Mouse (Mus musculus) CH12.LX (cell line): ENCODE results near the gene Fhl1. TPM values are rescaled to one million over a fixed set of nuclear protein-coding genes. Genes with fewer than 3 reads are reported as not detected.

ENCODE experiments used
- DNase-seq: peaks from one replicate; pipeline ENCODE4 v3.0.0-alpha.2; 2013; ENCODE audit errors: extremely low read depth
- H3K27ac ChIP-seq: 2 replicates; pipeline ENCODE4 v1.5.1; 2012; ENCODE audit warnings: low read depth, mild to moderate bottlenecking, control low read depth, moderate library complexity; ENCODE audit not compliant: insufficient read depth
- H3K27me3 ChIP-seq: replicated peaks from 2 replicates; pipeline ENCODE3; 2012; ENCODE audit warnings: inconsistent platforms
- H3K36me3 ChIP-seq, 2 experiments: replicated peaks in 1 of 2; 2 replicates each; pipeline versions ENCODE3 to v1.6.1; 2012; ENCODE audit warnings: inconsistent platforms in 1 of 2, low read length in 1 of 2, mild to moderate bottlenecking in 1 of 2, mixed read lengths in 1 of 2, moderate library complexity in 1 of 2; ENCODE audit not compliant: control insufficient read depth in 1 of 2, insufficient read depth in 1 of 2
- H3K4me1 ChIP-seq, 2 experiments: 2 replicates each; pipeline ENCODE4 v1.6.1; 2012; ENCODE audit warnings: inconsistent platforms in 1 of 2, moderate library complexity in 1 of 2; ENCODE audit not compliant: insufficient read depth in 2 of 2, control insufficient read depth in 1 of 2
- H3K4me2 ChIP-seq: 2 replicates; pipeline ENCODE4 v1.6.1; 2012; ENCODE audit warnings: low read depth, mild to moderate bottlenecking, control low read depth; ENCODE audit not compliant: poor library complexity, insufficient read depth, severe bottlenecking
- H3K4me3 ChIP-seq, 3 experiments: fragments of 150-350 bp in 1 of 3; sonication (generic) in 1 of 3; replicated peaks in 1 of 3; 2 replicates each; pipeline versions ENCODE3 to v1.5.1; 2011 to 2012; ENCODE audit warnings: low read depth in 2 of 3, low read length in 2 of 3, mild to moderate bottlenecking in 2 of 3, moderate library complexity in 2 of 3, control low read depth in 1 of 3, improper control_type of control experiment in 1 of 3, inconsistent platforms in 1 of 3, mixed read lengths in 1 of 3; ENCODE audit not compliant: poor library complexity in 1 of 3
- H3K79me2 ChIP-seq: replicated peaks from 2 replicates; pipeline ENCODE4 v1.6.1; 2012; ENCODE audit warnings: mild to moderate bottlenecking, moderate library complexity; ENCODE audit not compliant: control insufficient read depth, poor library complexity, insufficient read depth, severe bottlenecking; ENCODE audit errors: extremely low read depth
- H3K9ac ChIP-seq: 2 replicates; pipeline ENCODE4 v1.6.1; 2012; ENCODE audit warnings: low read depth, mild to moderate bottlenecking, control low read depth, moderate library complexity; ENCODE audit not compliant: insufficient read depth
- H3K9me3 ChIP-seq: replicated peaks from 2 replicates; pipeline ENCODE3; 2012; ENCODE audit warnings: low read length, inconsistent platforms, mixed read lengths
- BHLHE40 ChIP-seq: IDR thresholded peaks from 2 replicates; pipeline ENCODE4 v1.6.1; 2011; ENCODE audit warnings: mild to moderate bottlenecking, low read depth, low read length, improper control_type of control experiment
- CHD1 ChIP-seq: IDR thresholded peaks from 2 replicates; pipeline ENCODE4 v1.6.1; 2012; ENCODE audit warnings: low read depth, low read length, improper control_type of control experiment, inconsistent platforms
- ETS1 ChIP-seq: conservative IDR thresholded peaks from 2 replicates; pipeline ENCODE4 v1.6.1; 2012; ENCODE audit warnings: low read depth, mild to moderate bottlenecking, inconsistent platforms, low read length, improper control_type of control experiment, moderate library complexity
- GABPA ChIP-seq: IDR thresholded peaks from 2 replicates; pipeline ENCODE4 v1.6.1; 2012; ENCODE audit warnings: low read depth, low read length, improper control_type of control experiment, inconsistent platforms; ENCODE audit not compliant: insufficient replicate concordance
- HCFC1 ChIP-seq: IDR thresholded peaks from 2 replicates; pipeline ENCODE4 v1.6.1; 2012; ENCODE audit warnings: low read depth, mild to moderate bottlenecking, inconsistent platforms, low read length, improper control_type of control experiment
- IRF4 ChIP-seq: IDR thresholded peaks from 2 replicates; pipeline ENCODE4 v1.6.1; 2014; ENCODE audit warnings: low read depth, mild to moderate bottlenecking, inconsistent platforms, low read length, improper control_type of control experiment
- JUN ChIP-seq: IDR thresholded peaks from 2 replicates; pipeline ENCODE4 v1.6.1; 2011; ENCODE audit warnings: low read depth, mild to moderate bottlenecking, low read length, improper control_type of control experiment, moderate library complexity; ENCODE audit not compliant: insufficient read depth
- MAFK ChIP-seq: IDR thresholded peaks from 2 replicates; pipeline ENCODE4 v1.6.1; 2011; ENCODE audit warnings: low read length, improper control_type of control experiment; ENCODE audit not compliant: insufficient replicate concordance
- MEF2A ChIP-seq: IDR thresholded peaks from 2 replicates; pipeline ENCODE4 v1.6.1; 2014; ENCODE audit warnings: low read depth, mild to moderate bottlenecking, inconsistent platforms, low read length, improper control_type of control experiment, borderline replicate concordance
- MYC ChIP-seq: IDR thresholded peaks from 2 replicates; pipeline ENCODE4 v1.6.1; 2011; ENCODE audit warnings: low read depth, mild to moderate bottlenecking, improper control_type of control experiment, low read length
- NRF1 ChIP-seq: IDR thresholded peaks from 2 replicates; pipeline ENCODE4 v1.6.1; 2014; ENCODE audit warnings: low read depth, mild to moderate bottlenecking, inconsistent platforms, low read length, improper control_type of control experiment, moderate library complexity
- PAX5 ChIP-seq: IDR thresholded peaks from 2 replicates; pipeline ENCODE4 v1.6.1; 2012; ENCODE audit warnings: low read length, inconsistent platforms, mixed read lengths
- RCOR1 ChIP-seq: conservative IDR thresholded peaks from 2 replicates; pipeline ENCODE4 v1.6.1; 2012; ENCODE audit warnings: low read depth, mild to moderate bottlenecking, inconsistent platforms, low read length, improper control_type of control experiment
- SIN3A ChIP-seq: IDR thresholded peaks from 2 replicates; pipeline ENCODE4 v1.6.1; 2012; ENCODE audit warnings: low read length, improper control_type of control experiment, inconsistent platforms
- TBP ChIP-seq: conservative IDR thresholded peaks from 2 replicates; pipeline ENCODE4 v1.6.1; 2011; ENCODE audit warnings: low read depth, low read length, improper control_type of control experiment
- UBTF ChIP-seq: IDR thresholded peaks from 2 replicates; pipeline ENCODE4 v1.6.1; 2012; ENCODE audit warnings: low read depth, mild to moderate bottlenecking, inconsistent platforms, low read length, improper control_type of control experiment, moderate library complexity
- USF2 ChIP-seq: conservative IDR thresholded peaks from 2 replicates; pipeline ENCODE4 v1.6.1; 2011; ENCODE audit warnings: low read depth, low read length, improper control_type of control experiment
- ZC3H11A ChIP-seq: IDR thresholded peaks from 2 replicates; pipeline ENCODE4 v1.6.1; 2012; ENCODE audit warnings: low read depth, mild to moderate bottlenecking, inconsistent platforms, low read length, improper control_type of control experiment
- ZKSCAN1 ChIP-seq: IDR thresholded peaks from 2 replicates; pipeline ENCODE4 v1.6.1; 2012; ENCODE audit warnings: low read depth, inconsistent platforms, low read length, improper control_type of control experiment, borderline replicate concordance
- ZMIZ1 ChIP-seq: IDR thresholded peaks from 2 replicates; pipeline ENCODE4 v1.6.1; 2012; ENCODE audit warnings: low read depth, mild to moderate bottlenecking, inconsistent platforms, low read length, improper control_type of control experiment
- dilution Hi-C: fragments of 300-500 bp; cut with MboI; formaldehyde crosslinking; loops from 2 replicates; pipeline ENCODE4 v1.14.3; 2020; ENCODE audit warnings: low sequenced_read_pairs; ENCODE audit not compliant: extremely low pct_unique_long_range_greater_than_20kb, extremely low pct_ligation_motif_present
- in situ Hi-C: fragments of 300-500 bp; cut with MboI; formaldehyde crosslinking; loops from 3 replicates; pipeline ENCODE4 v1.14.3; 2019; ENCODE audit warnings: low sequenced_read_pairs, low pct_ligation_motif_present, low pct_unique_long_range_greater_than_20kb, mixed read lengths
- polyA plus RNA-seq: library from polyadenylated mRNA; unstranded; fragments of >175 nt; gene quantifications from 2 replicates; pipeline ENCODE4 v1.2.1, GENCODE M21; 2012; ENCODE audit warnings: low read depth; ENCODE audit not compliant: insufficient read length
- total RNA-seq, 2 experiments: library from RNA; depleted of rRNA; stranded (reverse); fragments of 300-350 nt in 1 of 2; fragments of >200 nt in 1 of 2; gene quantifications; 2 replicates each; pipeline ENCODE4 v1.2.3; 2012 to 2014

Gene Fhl1
- total RNA-seq (2012; rRNA removed) (not detected in 2 replicates), total RNA-seq (2014; rRNA removed) (not detected in 2 replicates), polyA plus RNA-seq (not detected in 2 replicates)

GRCm38 (mm10) chrX:56731306-56732201 is at the start of gene Fhl1:
Gene Fhl1, plus strand, starts transcription at chrX:56731787.
- no peak for DNase-seq
- H3K9me3 ChIP-seq = no peaks in the 10 kb centered on the region
- dilution Hi-C loops = no loop called here
- no peaks in the 10 kb centered on the region for H3K36me3 ChIP-seq
- no peak within 1 kb of the TSS for H3K27ac ChIP-seq
- H3K4me3 ChIP-seq = peak within 1 kb of the TSS in 1 of 3 experiments; percentile 19
- H3K27me3 ChIP-seq = no peaks in the 10 kb centered on the region
- no peaks in the 10 kb centered on the region for H3K4me1 ChIP-seq
- TF ChIP-seq NRF1 = no peak
- no peak for TF ChIP-seq IRF4
- TF ChIP-seq PAX5 = no peak
- TF ChIP-seq USF2 = no peak
- TF ChIP-seq MAFK = no peak
- no peak for TF ChIP-seq ZC3H11A
- no peak for TF ChIP-seq HCFC1
- no peak for TF ChIP-seq ZKSCAN1
- TF ChIP-seq CHD1 = no peak
- TF ChIP-seq JUN = no peak
- TF ChIP-seq UBTF = no peak
- TF ChIP-seq ETS1 = no peak
- no peak for TF ChIP-seq GABPA
- no peak for TF ChIP-seq MEF2A
- TF ChIP-seq SIN3A = no peak
- no peak for TF ChIP-seq MYC
- TF ChIP-seq ZMIZ1 = no peak
- TF ChIP-seq BHLHE40 = no peak
- no peak for TF ChIP-seq RCOR1
- TF ChIP-seq TBP = no peak
- no peaks in the 10 kb centered on the region for H3K79me2 ChIP-seq
- H3K4me2 ChIP-seq = peak within 1 kb of the TSS; percentile 67
- in situ Hi-C loops = no loop called here
- no peak within 1 kb of the TSS for H3K9ac ChIP-seq
